Comparison of ENCODE assay signal across 13 mouse cellular contexts in the genomic region with DNA sequence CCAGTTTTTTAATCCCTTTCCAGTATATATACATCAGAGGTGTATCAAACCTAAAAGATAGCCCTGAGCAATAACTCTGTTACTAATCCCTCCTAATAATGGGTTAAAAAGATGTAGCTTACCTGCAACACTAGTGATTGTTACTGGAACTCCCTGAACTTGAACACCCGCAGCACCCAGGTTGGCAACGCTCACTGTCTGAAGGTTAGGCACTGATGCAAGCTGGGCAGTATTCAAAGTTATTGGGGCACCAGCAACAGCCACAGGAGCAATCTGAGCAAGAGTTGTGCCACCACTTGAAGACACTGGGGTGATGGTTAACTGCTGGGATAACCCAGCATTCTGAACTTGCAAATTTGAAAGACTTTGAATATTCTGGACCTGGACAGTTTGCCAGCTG. TPM values are rescaled to one million over a fixed set of nuclear protein-coding genes. Genes with fewer than 3 reads are reported as not detected.
DNase-seq lines count a peak whose midpoint lies in the region; ATAC-seq and TF ChIP-seq lines count a peak whose summit lies in the region.
"Had no signal": no experiment of that assay in that cellular context is flagged by ENCODE, and none has a peak within 500 bp of the region (broad histone marks: within the 10 kb centered on the region; RNA-seq: fewer than 3 reads in every experiment).

No protein-coding gene starts in this region.

- 85% methylated on average over 2 of the region's 2 CpGs for WGBS in heart, embryonic 16.5 days
- WGBS in heart, adult 2 months: 83% methylated on average over 2 of the region's 2 CpGs
- 91% methylated on average over 2 of the region's 2 CpGs for WGBS in embryonic facial prominence, embryonic 10.5 days
- 90% methylated on average over 2 of the region's 2 CpGs for WGBS in hindbrain, embryonic 10.5 days
- WGBS in midbrain, embryonic 11.5 days: 83% methylated on average over 2 of the region's 2 CpGs

- no peak for ATAC-seq in heart, embryonic 16.5 days (replicated peaks; ENCODE audit: extremely low read depth, insufficient read depth, low FRiP score)
- ATAC-seq in midbrain, embryonic 11.5 days (ENCODE audit: low FRiP score): no peak
- ATAC-seq: intestine, embryonic 15.5 days had no signal

- no peaks in the 10 kb centered on the region for H3K9me3 ChIP-seq in heart, embryonic 16.5 days (replicated peaks; ENCODE audit: control insufficient read depth, low read length)
- H3K9me3 ChIP-seq in embryonic facial prominence, embryonic 10.5 days: no peaks in the 10 kb centered on the region; the same call in 1 of the 2 replicates
- no peaks in the 10 kb centered on the region for H3K9me3 ChIP-seq in hindbrain, embryonic 10.5 days
- no peaks in the 10 kb centered on the region for H3K9me3 ChIP-seq in midbrain, embryonic 11.5 days (ENCODE audit: control insufficient read depth, low read length)
- H3K9me3 ChIP-seq: intestine, embryonic 15.5 days had no signal

- no peaks in the 10 kb centered on the region for H3K27me3 ChIP-seq in heart, embryonic 16.5 days (ENCODE audit: control insufficient read depth, insufficient read depth, low read length)
- no peaks in the 10 kb centered on the region for H3K27me3 ChIP-seq in heart, adult 2 months (ENCODE audit: control insufficient read depth, insufficient read depth, low read length)
- no peaks in the 10 kb centered on the region for H3K27me3 ChIP-seq in embryonic facial prominence, embryonic 10.5 days (replicated peaks; ENCODE audit: low read depth, poor library complexity, severe bottlenecking)
- H3K27me3 ChIP-seq in hindbrain, embryonic 10.5 days (ENCODE audit: insufficient read depth, poor library complexity, severe bottlenecking): no peaks in the 10 kb centered on the region
- H3K27me3 ChIP-seq in midbrain, embryonic 11.5 days (ENCODE audit: control insufficient read depth, insufficient read depth, low read length): no peaks in the 10 kb centered on the region
- H3K27me3 ChIP-seq: intestine, embryonic 15.5 days had no signal

- no peak for TF ChIP-seq POLR2A in heart, adult 2 months (IDR thresholded peaks at IDR 0.05; ENCODE audit: insufficient read depth, low read depth, low read length)

- no peaks in the 10 kb centered on the region for H3K79me2 ChIP-seq in heart, adult 2 months (replicated peaks; ENCODE audit: control insufficient read depth, insufficient read depth, low read length)

- no peak for TF ChIP-seq EP300 in heart, adult 2 months (IDR thresholded peaks at IDR 0.05; ENCODE audit: insufficient read depth, low read depth, low read length)

- H3K4me1 ChIP-seq in heart, embryonic 16.5 days (ENCODE audit: control insufficient read depth, insufficient read depth, low read length): peaks cover 23% of the 10 kb centered on the region
- H3K4me1 ChIP-seq in heart, adult 2 months (ENCODE audit: control insufficient read depth, insufficient read depth, low read length): peaks cover 9% of the 10 kb centered on the region
- peaks cover 39% of the 10 kb centered on the region for H3K4me1 ChIP-seq in embryonic facial prominence, embryonic 10.5 days
- H3K4me1 ChIP-seq in hindbrain, embryonic 10.5 days (replicated peaks): peaks cover 50% of the 10 kb centered on the region
- peaks cover 22% of the 10 kb centered on the region for H3K4me1 ChIP-seq in midbrain, embryonic 11.5 days (ENCODE audit: control insufficient read depth, insufficient read depth, low read length)

- H3K27ac ChIP-seq in heart, embryonic 16.5 days (ENCODE audit: low read length): no peak overlapping the region
- H3K27ac ChIP-seq in heart, adult 2 months: no peak overlapping the region
- H3K27ac ChIP-seq in embryonic facial prominence, embryonic 10.5 days (replicated peaks): no peak overlapping the region
- H3K27ac ChIP-seq in hindbrain, embryonic 10.5 days: no peak overlapping the region
- no peak overlapping the region for H3K27ac ChIP-seq in midbrain, embryonic 11.5 days (ENCODE audit: low read depth, low read length)
- H3K27ac ChIP-seq: intestine, embryonic 15.5 days had no signal

- DNase-seq in heart, adult 2 months: no peak
- DNase-seq in embryonic facial prominence, embryonic 10.5 days (ENCODE audit: low spot score): no peak
- no peak for DNase-seq in hindbrain, embryonic 10.5 days (ENCODE audit: low spot score)
- DNase-seq in midbrain, embryonic 11.5 days (ENCODE audit: low spot score, missing footprints): no peak
- no peak for DNase-seq in urinary bladder, adult 18-20 months (ENCODE audit: low spot score in 2 of 2)
- DNase-seq in left cerebral cortex, postnatal 25 days (ENCODE audit: low spot score in 2 of 2): no peak
- DNase-seq in spleen, postnatal 14 days (ENCODE audit: low spot score in 2 of 2): no peak
- DNase-seq: gastrocnemius, postnatal 25 days; right cerebral cortex, postnatal 4 days; thymus, postnatal 14 days had no signal

- peak overlapping the region; percentile 18; the same call in 1 of the 2 replicates for H3K4me2 ChIP-seq in heart, embryonic 16.5 days (ENCODE audit: low read depth, low read length)
- peak overlapping the region; percentile 1; the same call in 1 of the 2 replicates for H3K4me2 ChIP-seq in midbrain, embryonic 11.5 days
- H3K4me2 ChIP-seq: intestine, embryonic 15.5 days had no signal

- H3K36me3 ChIP-seq in heart, embryonic 16.5 days (ENCODE audit: control insufficient read depth, insufficient read depth): 0 out of 2 replicates have a peak, but pooled peaks cover 2% of the 10 kb centered on the region
- H3K36me3 ChIP-seq in heart, adult 2 months (ENCODE audit: control insufficient read depth, insufficient read depth, low read length): peaks cover 7% of the 10 kb centered on the region
- H3K36me3 ChIP-seq in embryonic facial prominence, embryonic 10.5 days (replicated peaks): peaks cover 20% of the 10 kb centered on the region
- H3K36me3 ChIP-seq in hindbrain, embryonic 10.5 days: peaks cover 31% of the 10 kb centered on the region
- no peaks in the 10 kb centered on the region for H3K36me3 ChIP-seq in midbrain, embryonic 11.5 days (ENCODE audit: control insufficient read depth, insufficient read depth, low read length)
- H3K36me3 ChIP-seq: intestine, embryonic 15.5 days had no signal

- intact Hi-C loops in heart, adult 2 months (cut with DNase I): no loop called here
- intact Hi-C loops in left cerebral cortex, postnatal 25 days (cut with DNase I): no loop called here

- H3K9ac ChIP-seq in heart, embryonic 16.5 days (ENCODE audit: low read length): 0 out of 2 replicates have a peak overlapping the region, but pooled peaks have one; percentile 7
- no peak overlapping the region for H3K9ac ChIP-seq in heart, adult 2 months (ENCODE audit: low read depth, low read length)
- no peak overlapping the region for H3K9ac ChIP-seq in midbrain, embryonic 11.5 days (ENCODE audit: low read length)
- H3K9ac ChIP-seq: intestine, embryonic 15.5 days had no signal

- TF ChIP-seq CTCF in heart, adult 2 months (IDR thresholded peaks at IDR 0.05): no peak

- no peak overlapping the region for H3K4me3 ChIP-seq in heart, embryonic 16.5 days (ENCODE audit: low read length)
- H3K4me3 ChIP-seq in heart, adult 2 months: no peak overlapping the region
- H3K4me3 ChIP-seq in embryonic facial prominence, embryonic 10.5 days: 0 out of 2 replicates have a peak overlapping the region, but pooled peaks have one; percentile 4
- peak overlapping the region; percentile 26; the same call in 1 of the 2 replicates for H3K4me3 ChIP-seq in hindbrain, embryonic 10.5 days
- H3K4me3 ChIP-seq in midbrain, embryonic 11.5 days (ENCODE audit: low read depth, low read length): no peak overlapping the region
- H3K4me3 ChIP-seq: intestine, embryonic 15.5 days; myocyte had no signal

RNA-seq across cellular contexts. Expression of a gene that starts 2.7 kb away (rescaled TPM):
- 6.6 and 6.7 TPM in 2 replicates for polyA plus RNA-seq in heart, embryonic 16.5 days (2015; fragmentation: Nextera tagmentation; extraction: Ambion mirVana)
- total RNA-seq in heart, adult 2 months (2021): 10 to 100 TPM in 1 of 2 experiments, 1 to 10 TPM in 1; 9.5 to 12.0 TPM
- polyA plus RNA-seq in heart, adult 2 months (2012; rRNA removed): 4.4 and 7.4 TPM in 2 replicates
- 11.0 and 11.9 TPM in 2 replicates for polyA plus RNA-seq in embryonic facial prominence, embryonic 10.5 days (2016; fragmentation: Nextera tagmentation; extraction: Ambion mirVana)
- polyA plus RNA-seq in hindbrain, embryonic 10.5 days (2016; fragmentation: Nextera tagmentation; extraction: Ambion mirVana): 10.8 TPM in 2 replicates
- 24.9 and 25.1 TPM in 2 replicates for polyA plus RNA-seq in midbrain, embryonic 11.5 days (2014; fragmentation: Nextera tagmentation; extraction: Ambion mirVana)
- total RNA-seq in left cerebral cortex, postnatal 25 days (2021): 10 to 100 TPM; 29.6 to 31.2 TPM

Comparison
In these comparisons a context has a peak if more than half of its experiments do, and no peak if none do; other contexts are left out.
1. H3K4me3 ChIP-seq: peak in embryonic facial prominence, embryonic 10.5 days (single experiment) and hindbrain, embryonic 10.5 days (single experiment); none in heart, embryonic 16.5 days (single experiment), heart, adult 2 months (single experiment) and midbrain, embryonic 11.5 days (single experiment).